Mouse (Mus musculus) heart, adult 2 months (tissue): ENCODE results near the gene Zfp9.

Source experiments
- EP300 ChIP-seq: fragments of 200-500 bp; IDR thresholded peaks from 2 replicates; pipeline ENCODE4 v1.6.1; 2011; ENCODE audit warnings: low read depth, low read length, control low read depth; ENCODE audit not compliant: insufficient read depth
- POLR2A ChIP-seq: fragments of 200-500 bp; IDR thresholded peaks from 2 replicates; pipeline ENCODE4 v1.6.1; 2011; ENCODE audit warnings: mild to moderate bottlenecking, low read depth, low read length, control low read depth; ENCODE audit not compliant: insufficient read depth

GRCm38 (mm10) chr6:118462069-118462705 lies 16.9 kb downstream of the Zfp9 start:
- no peak for TF ChIP-seq POLR2A
- TF ChIP-seq EP300 = no peak
